Mouse (Mus musculus) heart, adult 18-20 months (tissue): ENCODE measurements around the gene Sp4. TPM values are rescaled to one million over a fixed set of nuclear protein-coding genes. Genes with fewer than 3 reads are reported as not detected.

Experiments
- DNase-seq, 2 experiments: peaks; one replicate each; pipeline ENCODE4 v3.0.0; 2021 to 2022; ENCODE audit warnings: mixed read lengths in 1 of 2
- long read RNA-seq, 2 experiments: library from polyadenylated mRNA; stranded (forward); transcript quantifications; one replicate each; pipeline ENCODE4 v2.0.0; 2021
- total RNA-seq, 2 experiments: library from RNA; stranded (reverse); gene quantifications; 2 replicates each; pipeline ENCODE4 v1.2.3; 2021

Sp4 gene
- total RNA-seq: 1 to 10 TPM; 9.5 to 9.8 TPM
- long read RNA-seq, experiment 1, partial matches to known transcripts: 0 of 2 reads
- long read RNA-seq, experiment 1, other reads (novel, unspliced or antisense): 1 of 2 reads
- long read RNA-seq, experiment 2, partial matches to known transcripts: 0 of 1 reads
- long read RNA-seq, experiment 2, other reads (novel, unspliced or antisense): 1 of 1 reads

GRCm38 (mm10) chr12:118301072-118301865 lies at the start of gene Sp4:
Gene Sp4, minus strand, starts transcription at chr12:118301440.
- DNase-seq: peak; percentile 89 to 97

- DNase-seq: peak in 1 of 2 experiments; percentile 1
Observed at GRCm38 (mm10) chr12:118339107-118339506, 37.9 kb upstream of the Sp4 start.

GRCm38 (mm10) chr12:118338243-118338642 lies 37.0 kb upstream of the Sp4 start:
- no peak for DNase-seq

- no peak for DNase-seq
Observed at GRCm38 (mm10) chr12:118337291-118337690, 36.1 kb upstream of the Sp4 start.

- no peak for DNase-seq
Observed at GRCm38 (mm10) chr12:118328739-118329249, 27.6 kb upstream of the Sp4 start.

GRCm38 (mm10) chr12:118327566-118327965 lies 26.3 kb upstream of the Sp4 start:
- no peak for DNase-seq

GRCm38 (mm10) chr12:118326161-118326560 lies 24.9 kb upstream of the Sp4 start:
- no peak for DNase-seq

GRCm38 (mm10) chr12:118320076-118320475 lies 18.8 kb upstream of the Sp4 start:
- no peak for DNase-seq

GRCm38 (mm10) chr12:118314477-118314845 lies 13.2 kb upstream of the Sp4 start:
- no peak for DNase-seq

- no peak for DNase-seq
Observed at GRCm38 (mm10) chr12:118313805-118314476, 12.7 kb upstream of the Sp4 start.

- DNase-seq: no peak
Observed at GRCm38 (mm10) chr12:118303586-118303985, 2.3 kb upstream of the Sp4 start.

- no peak for DNase-seq
Observed at GRCm38 (mm10) chr12:118303066-118303465, 1.8 kb upstream of the Sp4 start.

- peak; percentile 99 to 100 for DNase-seq
Observed at GRCm38 (mm10) chr12:118301866-118302835, 911 bp upstream of the Sp4 start.

- no peak for DNase-seq
Observed at GRCm38 (mm10) chr12:118300754-118301071, 527 bp downstream of the Sp4 start.

- DNase-seq: peak; percentile 83 to 87
Observed at GRCm38 (mm10) chr12:118299956-118300355, 1.3 kb downstream of the Sp4 start.

GRCm38 (mm10) chr12:118299172-118299571 lies 2.1 kb downstream of the Sp4 start:
- DNase-seq: peak in 1 of 2 experiments; percentile 17

- DNase-seq: no peak
Observed at GRCm38 (mm10) chr12:118298516-118298915, 2.7 kb downstream of the Sp4 start.

GRCm38 (mm10) chr12:118296236-118296635 lies 5.0 kb downstream of the Sp4 start:
- DNase-seq: no peak

- no peak for DNase-seq
Observed at GRCm38 (mm10) chr12:118295793-118296192, 5.4 kb downstream of the Sp4 start.

- DNase-seq: no peak
Observed at GRCm38 (mm10) chr12:118288947-118289346, 12.3 kb downstream of the Sp4 start.

- DNase-seq: peak in 1 of 2 experiments; percentile 39
Observed at GRCm38 (mm10) chr12:118285099-118285498, 16.1 kb downstream of the Sp4 start.

- DNase-seq: no peak
Observed at GRCm38 (mm10) chr12:118281961-118282360, 19.3 kb downstream of the Sp4 start.
